Mouse (Mus musculus) gastrocnemius, adult 8-10 months (tissue): ENCODE results near the gene Uba6. TPM values are rescaled to one million over a fixed set of nuclear protein-coding genes. Genes with fewer than 3 reads are reported as not detected.

Experiments used
- DNase-seq, 2 experiments: peaks; one replicate each; pipeline ENCODE4 v3.0.0; 2022; ENCODE audit warnings: low spot score in 2 of 2
- total RNA-seq, 4 experiments: library from RNA; stranded (reverse); gene quantifications; 2 replicates each; pipeline ENCODE4 v1.2.4; 2022

Gene Uba6
- total RNA-seq, 4 experiments from 2014 or later = 4.5 to 5.9 (median 4.9) TPM

DNA sequence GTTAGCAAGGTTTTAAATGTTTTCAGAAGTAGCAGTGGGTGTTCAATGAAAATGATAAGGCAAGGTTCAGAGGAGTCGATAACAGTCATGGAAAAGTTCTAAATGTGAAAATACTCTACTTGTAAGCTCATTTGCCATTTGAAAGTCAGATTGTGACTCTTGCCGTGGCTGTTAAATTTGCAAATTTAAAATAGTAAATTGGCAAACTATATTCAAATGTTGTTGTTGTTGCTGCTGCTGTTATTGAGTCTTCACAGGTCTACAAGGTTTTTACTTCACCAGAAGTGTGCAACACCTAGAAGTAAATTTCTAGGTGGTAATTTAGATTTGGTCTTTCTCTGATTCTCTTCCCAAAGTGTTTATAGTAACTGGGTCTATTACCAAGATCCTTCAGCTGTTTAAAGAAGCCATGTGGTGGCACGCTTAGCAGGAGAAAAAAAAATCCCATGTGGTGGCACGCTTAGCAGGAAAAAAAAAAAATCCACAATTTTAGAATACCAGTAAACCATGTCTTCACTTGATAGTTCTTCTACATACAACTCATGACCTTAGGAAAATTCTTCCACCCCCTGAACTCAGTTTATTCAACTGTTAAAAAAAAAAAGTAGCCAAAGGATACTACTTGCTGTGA, 99.7 kb downstream of the Uba6 start:
- no peak for DNase-seq

DNA sequence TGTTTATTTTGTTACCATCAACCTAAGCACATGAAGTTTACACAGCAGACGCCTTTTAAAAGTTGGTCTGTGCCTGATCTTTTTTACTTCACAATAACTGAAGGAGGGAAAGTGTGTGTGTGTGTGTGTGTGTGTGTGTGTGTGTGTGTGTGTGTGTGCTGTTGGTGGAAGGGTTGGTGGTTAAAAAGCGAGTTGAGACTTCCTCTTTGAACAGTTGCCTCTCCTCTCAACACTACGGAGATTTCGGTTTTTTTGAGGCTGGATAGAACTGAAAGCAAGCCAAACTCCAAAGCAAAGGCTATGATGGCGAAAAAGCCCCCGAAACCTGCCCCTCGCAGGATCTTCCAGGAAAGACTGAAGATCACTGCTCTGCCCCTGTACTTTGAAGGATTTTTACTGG, 101.1 kb downstream of the Uba6 start, which contains the start of gene Stap1:
Gene Stap1 (plus strand): TSS at position 209 of the 400 bp plus-strand sequence.
- no peak for DNase-seq

DNA sequence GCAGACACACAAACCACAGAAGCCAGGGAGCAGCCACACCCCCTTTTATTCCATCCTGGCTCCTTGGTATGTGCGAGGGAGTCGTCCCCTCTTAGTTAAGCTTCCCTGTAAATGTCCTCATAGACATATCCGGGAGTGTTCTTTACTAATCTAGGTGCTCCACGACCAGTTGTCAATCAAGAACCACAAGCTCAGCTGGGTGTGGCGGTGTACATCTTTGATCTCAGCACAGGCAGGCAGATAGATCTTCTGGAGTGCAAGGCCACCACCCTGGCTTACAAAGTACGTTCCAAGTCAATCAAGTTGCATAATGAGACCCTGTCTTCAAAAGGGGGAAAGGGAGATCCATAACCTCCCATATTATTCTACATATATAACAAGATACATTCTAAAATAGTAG, 103.5 kb downstream of the Uba6 start:
- no peak for DNase-seq

DNA sequence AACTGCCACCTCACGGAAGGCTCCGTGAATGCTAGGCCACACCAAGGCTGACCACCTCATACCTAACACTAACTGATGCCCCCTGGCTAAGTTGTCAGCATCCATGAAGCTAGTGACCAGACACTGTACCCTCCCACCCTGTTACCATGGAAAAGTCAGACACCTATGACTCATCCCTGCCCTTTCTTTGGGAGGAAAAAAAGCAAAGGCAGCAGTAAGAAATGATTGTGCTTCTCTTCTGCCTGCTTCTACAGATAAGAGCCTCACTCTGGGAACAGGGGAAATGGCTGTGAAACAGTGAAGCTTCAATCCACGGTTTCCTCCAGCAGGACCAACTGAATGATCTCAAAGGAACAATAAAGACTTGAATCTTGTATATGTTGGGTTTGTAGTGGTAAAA, 104.2 kb downstream of the Uba6 start:
- no peak for DNase-seq

DNA sequence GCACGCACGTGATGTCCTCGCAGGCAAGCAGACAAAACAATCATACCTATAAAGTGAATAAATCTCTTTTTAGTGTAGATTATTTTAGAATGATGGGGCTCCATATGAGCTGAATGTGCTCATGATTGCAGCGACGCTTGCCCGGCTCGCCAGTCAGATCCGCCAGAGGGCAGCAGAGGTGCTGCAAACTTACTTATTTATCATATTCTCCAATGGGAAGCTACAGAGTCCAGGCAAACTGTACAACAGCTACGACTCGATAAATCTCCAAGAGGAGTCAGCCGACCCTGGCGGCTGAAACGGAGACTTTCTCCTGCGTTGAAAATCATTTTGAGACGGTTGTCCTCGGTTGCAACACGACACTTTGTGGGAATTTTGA, 106.1 kb downstream of the Uba6 start:
- DNase-seq = peak; percentile 75 to 76

DNA sequence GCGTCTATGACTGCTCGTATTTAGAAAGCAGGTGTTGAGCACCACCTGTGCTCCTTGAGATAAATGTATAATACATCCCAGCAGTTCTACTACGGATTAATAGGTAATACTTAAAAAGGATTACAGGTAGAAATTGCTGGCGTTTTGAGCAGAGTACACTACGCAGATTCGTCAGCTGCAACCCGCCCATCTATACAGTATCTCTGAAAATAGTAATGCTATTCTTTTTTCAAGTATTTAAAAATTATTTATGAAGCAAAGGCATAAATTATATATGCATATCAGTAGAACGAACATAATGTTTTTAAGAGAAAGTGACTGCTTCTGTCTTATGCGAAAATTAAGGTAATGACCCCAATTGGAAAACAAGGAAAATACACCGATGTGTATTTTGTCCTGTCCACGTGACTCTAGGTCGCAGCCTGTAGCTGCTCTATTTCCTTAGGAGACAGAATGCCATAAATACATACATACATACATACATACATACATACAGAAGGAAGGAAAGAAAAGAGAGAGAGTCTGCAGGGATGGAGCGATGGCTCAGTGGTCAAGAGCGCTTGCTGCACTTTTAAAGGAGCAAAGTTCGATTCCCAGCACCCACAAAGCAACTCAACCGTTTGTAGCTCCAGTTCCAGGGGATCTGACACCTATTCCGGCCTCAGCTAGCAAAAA, 106.6 kb downstream of the Uba6 start:
- no peak for DNase-seq

DNA sequence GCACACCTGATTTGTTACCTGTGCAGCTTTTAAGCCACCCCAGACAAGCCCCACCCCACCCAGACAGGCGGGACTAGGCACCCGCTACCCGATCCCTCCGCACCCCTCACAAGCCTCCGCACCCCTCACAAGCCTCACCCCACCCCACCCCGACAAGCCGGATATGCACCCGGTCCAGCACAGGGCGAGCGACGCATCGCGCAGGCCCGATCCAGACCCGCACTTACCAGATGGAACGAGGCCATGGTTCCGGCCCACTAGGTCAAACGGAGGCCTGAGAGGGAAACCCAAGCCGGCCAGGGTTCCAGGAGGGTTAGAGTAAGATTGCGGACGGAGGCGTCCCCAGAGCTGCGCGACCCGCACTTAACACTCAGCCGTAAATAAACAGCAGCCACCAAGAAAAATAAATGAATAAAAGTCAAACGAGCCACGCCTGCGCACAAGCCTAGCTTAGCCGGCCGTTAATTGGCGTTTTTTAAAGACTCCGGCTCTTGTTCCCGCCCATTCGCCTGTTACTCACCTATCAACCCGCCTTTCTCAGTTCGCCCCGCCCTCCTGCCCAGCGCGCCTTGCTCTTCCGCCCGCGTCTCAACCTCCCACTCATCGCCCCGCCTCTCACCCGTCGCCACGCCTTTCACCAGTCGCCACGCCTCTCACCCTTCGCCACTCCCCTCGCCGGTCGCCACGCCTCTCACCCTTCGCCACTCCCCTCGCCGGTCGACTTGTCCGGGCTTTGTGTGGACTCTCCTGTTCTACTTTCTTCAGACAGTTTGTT, 107.3 kb downstream of the Uba6 start, which contains the start of gene Cenpc1:
Gene Cenpc1 (minus strand): TSS at position 483 of the 775 bp plus-strand sequence.
- peak; percentile 94 to 96 for DNase-seq

DNA sequence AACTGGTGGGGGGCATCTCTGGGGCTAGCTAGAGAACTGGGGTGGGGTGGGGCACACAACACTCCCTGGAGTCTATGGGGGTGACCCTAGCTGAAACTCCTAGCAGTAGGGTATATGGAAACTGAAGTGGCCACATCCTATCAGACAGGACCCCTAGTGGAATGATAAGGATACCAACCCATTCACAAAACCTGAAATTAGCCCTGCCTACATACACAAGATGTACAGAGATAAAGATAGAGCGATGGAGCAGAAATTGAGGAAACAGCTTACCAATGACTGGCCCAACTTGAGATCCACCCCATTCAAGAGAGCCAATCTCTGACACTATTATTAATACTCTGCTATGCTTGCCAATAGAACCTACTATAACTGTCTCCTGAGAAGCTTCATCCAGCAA, 109.1 kb downstream of the Uba6 start:
- DNase-seq = no peak

Other genes starting within 250 kb of the Uba6 start
- 1 to 10 TPM; 2.3 to 3.3 (median 2.6) TPM for gene Cenpc1, start 107.2 kb downstream of the Uba6 start, total RNA-seq
- gene Stap1, start 101.1 kb downstream of the Uba6 start, total RNA-seq = not detected
- not detected for gene Gnrhr, start 25.1 kb upstream of the Uba6 start, total RNA-seq
- gene Tmprss11c, start 116.5 kb upstream of the Uba6 start, total RNA-seq = not detected
- gene Tmprss11d, start 200.6 kb upstream of the Uba6 start, total RNA-seq = not detected